Mouse (Mus musculus) liver, postnatal 0 days (tissue): ENCODE measurements at regions not wholly inside any gene's neighbourhood (a gene's known extent, or its start where the extent isn't known, plus 50 kb on each side); places are given as distances from the start of the nearest gene placed in this dataset.
A peak's percentile ranks its signal among the peaks of the same experiment; 100 is the strongest.

Experiments used
- ATAC-seq: fragments of 200-750 bp; cut with Nextera tagmentation; 2 replicates; pipeline ENCODE4 v1.8.0; 2017; ENCODE audit warnings: mild to moderate bottlenecking, moderate library complexity
- DNase-seq: peaks from one replicate; pipeline ENCODE4 v3.0.0-alpha.2; 2016
- H3K27ac ChIP-seq: fragments of 300-500 bp; sonication (generic); 2 replicates; pipeline ENCODE4 v1.5.1; 2014; ENCODE audit warnings: antibody characterized with exemption, moderate library complexity, mild to moderate bottlenecking, low read depth
- H3K27me3 ChIP-seq: fragments of 300-500 bp; sonication (generic); 2 replicates; pipeline ENCODE4 v1.6.1; 2014; ENCODE audit warnings: low read length, control low read depth, mixed read lengths; ENCODE audit not compliant: insufficient read depth
- H3K36me3 ChIP-seq: fragments of 300-500 bp; sonication (generic); replicated peaks from 2 replicates; pipeline ENCODE4 v1.6.1; 2014; ENCODE audit warnings: mild to moderate bottlenecking, control low read depth, low read length, moderate library complexity, mixed read lengths; ENCODE audit not compliant: insufficient read depth
- H3K4me1 ChIP-seq: fragments of 300-500 bp; sonication (generic); 2 replicates; pipeline ENCODE4 v1.6.1; 2014; ENCODE audit warnings: antibody characterized with exemption, mild to moderate bottlenecking, control low read depth; ENCODE audit not compliant: insufficient read depth
- H3K4me2 ChIP-seq: fragments of 300-500 bp; sonication (generic); 2 replicates; pipeline ENCODE4 v1.6.1; 2014; ENCODE audit warnings: low read depth, mild to moderate bottlenecking, low read length, moderate library complexity, mixed read lengths
- H3K4me3 ChIP-seq: fragments of 300-500 bp; sonication (generic); 2 replicates; pipeline ENCODE4 v1.5.1; 2014; ENCODE audit warnings: low read depth, low read length
- H3K9ac ChIP-seq: fragments of 300-500 bp; sonication (generic); replicated peaks from 2 replicates; pipeline ENCODE4 v1.6.1; 2014; ENCODE audit warnings: mild to moderate bottlenecking, moderate library complexity
- H3K9me3 ChIP-seq: fragments of 300-500 bp; sonication (generic); 2 replicates; pipeline ENCODE4 v1.6.1; 2016; ENCODE audit warnings: mild to moderate bottlenecking, control low read depth, low read length, mixed read lengths
- CTCF ChIP-seq: sonication (generic); IDR thresholded peaks from 2 replicates; pipeline ENCODE4 v1.5.1; 2016; ENCODE audit warnings: antibody characterized with exemption, low read depth
- EP300 ChIP-seq: IDR thresholded peaks from 2 replicates; pipeline ENCODE4 v1.6.1; 2016; ENCODE audit warnings: antibody characterized with exemption, low read depth, mild to moderate bottlenecking
- WGBS: fragments of 180-500 bp; shearing (Covaris S2); extraction: QIAGEN DNeasy Blood & Tissue Kit; methylation state at CpG from one replicate; pipeline ENCODE4 v1.1.7; 2014; ENCODE audit not compliant: insufficient replicate concordance; 5-methylcytosine and 5-hydroxymethylcytosine counted together

- Histone ChIP-seq H3K27me3 (no peaks in the 10 kb centered on the region), H3K27ac (no peak overlapping the region), H3K9me3 (no peaks in the 10 kb centered on the region), H3K36me3 (no peaks in the 10 kb centered on the region), H3K9ac (no peak overlapping the region), H3K4me1 (peaks cover under 1% of the 10 kb centered on the region; the same call in 1 of the 2 replicates), H3K4me3 (no peak overlapping the region), H3K4me2 (no peak overlapping the region)
- ATAC-seq (no peak), DNase-seq (no peak)
- 78% methylated on average over 7 of the region's 7 CpGs for WGBS
- TF ChIP-seq EP300: no peak
- TF ChIP-seq CTCF: no peak
Measured at GRCm38 (mm10) chr17:47983286-47983685, 54.8 kb downstream of the 1700122O11Rik start.

- no peak overlapping the region for H3K4me3 ChIP-seq
- TF ChIP-seq EP300 (no peak), CTCF (no peak)
- 0 out of 2 replicates have a peak, but pooled peaks cover 1% of the 10 kb centered on the region for H3K27me3 ChIP-seq
- H3K9ac ChIP-seq: no peak overlapping the region
- no peak overlapping the region for H3K27ac ChIP-seq
- ATAC-seq (no peak), DNase-seq (no peak)
- no peaks in the 10 kb centered on the region for H3K9me3 ChIP-seq
- peaks cover 1% of the 10 kb centered on the region for H3K4me1 ChIP-seq
- no peaks in the 10 kb centered on the region for H3K36me3 ChIP-seq
- 44% methylated on average over 7 of the region's 7 CpGs for WGBS
- no peak overlapping the region for H3K4me2 ChIP-seq
Measured at GRCm38 (mm10) chr17:47981556-47982027, 56.5 kb downstream of the 1700122O11Rik start.

- 72% methylated on average over 4 of the region's 4 CpGs for WGBS
- DNase-seq (no peak), ATAC-seq (no peak)
- H3K4me3 ChIP-seq: no peak overlapping the region
- no peak for TF ChIP-seq CTCF
- TF ChIP-seq EP300: no peak
- peaks cover 10% of the 10 kb centered on the region for H3K4me1 ChIP-seq
- peaks cover 13% of the 10 kb centered on the region for H3K27me3 ChIP-seq
- H3K36me3 ChIP-seq: no peaks in the 10 kb centered on the region
- H3K9ac ChIP-seq: no peak overlapping the region
- no peaks in the 10 kb centered on the region for H3K9me3 ChIP-seq
- no peak overlapping the region for H3K4me2 ChIP-seq
- no peak overlapping the region for H3K27ac ChIP-seq
Measured at GRCm38 (mm10) chr17:47979266-47979665, 54.8 kb upstream of the Foxp4 start.

GRCm38 (mm10) chr17:47978404-47979030 lies 54.1 kb upstream of the Foxp4 start:
- H3K27me3 ChIP-seq: peaks cover 20% of the 10 kb centered on the region
- 41% methylated on average over 9 of the region's 9 CpGs for WGBS

GRCm38 (mm10) chr17:47978001-47978400 lies 53.6 kb upstream of the Foxp4 start:
- TF ChIP-seq CTCF: no peak
- no peak for TF ChIP-seq EP300
- 86% methylated on average over 2 of the region's 2 CpGs for WGBS
- H3K27me3 ChIP-seq: peaks cover 21% of the 10 kb centered on the region
- DNase-seq (no peak), ATAC-seq (no peak)
- peaks cover 15% of the 10 kb centered on the region for H3K4me1 ChIP-seq
- no peaks in the 10 kb centered on the region for H3K36me3 ChIP-seq
- H3K27ac ChIP-seq: no peak overlapping the region
- H3K4me2 ChIP-seq: no peak overlapping the region
- H3K9me3 ChIP-seq: no peaks in the 10 kb centered on the region
- H3K9ac ChIP-seq: no peak overlapping the region
- H3K4me3 ChIP-seq: no peak overlapping the region

More at GRCm38 (mm10) chr17:47978404-47979030, 54.1 kb upstream of the Foxp4 start:
- Histone ChIP-seq H3K4me3 (no peak overlapping the region), H3K9ac (no peak overlapping the region), H3K4me1 (peaks cover 13% of the 10 kb centered on the region), H3K9me3 (no peaks in the 10 kb centered on the region), H3K36me3 (no peaks in the 10 kb centered on the region), H3K27ac (no peak overlapping the region), H3K4me2 (no peak overlapping the region)
- no peak for TF ChIP-seq CTCF
- TF ChIP-seq EP300: no peak
- no peak for ATAC-seq
- no peak for DNase-seq

GRCm38 (mm10) chr17:47976999-47977357 lies 52.5 kb upstream of the Foxp4 start:
- H3K27ac ChIP-seq: no peak overlapping the region
- WGBS: 84% methylated on average over 7 of the region's 7 CpGs
- no peak overlapping the region for H3K9ac ChIP-seq
- no peak overlapping the region for H3K4me3 ChIP-seq
- peaks cover 15% of the 10 kb centered on the region for H3K4me1 ChIP-seq
- no peak overlapping the region for H3K4me2 ChIP-seq
- ATAC-seq (no peak), DNase-seq (no peak)
- H3K9me3 ChIP-seq: no peaks in the 10 kb centered on the region
- H3K36me3 ChIP-seq: no peaks in the 10 kb centered on the region
- peaks cover 21% of the 10 kb centered on the region for H3K27me3 ChIP-seq
- TF ChIP-seq EP300 (no peak), CTCF (0 out of 2 replicates have a peak, but pooled peaks have one; percentile 33)
